Mouse (Mus musculus): ENCODE measurements around the gene Retreg1.
A peak's percentile ranks its signal among the peaks of the same experiment; 100 is the strongest.
"Not testable (repeated sequence)": the region's sequence is repeated elsewhere in the genome, so short reads cannot be mapped to it uniquely, and the experiment has no call there.

The Retreg1 gene

GRCm38 (mm10) chr15:25947383-25947782, 104.4 kb downstream of the Retreg1 start:
- no peak for DNase-seq (ENCODE audit: low spot score)

- DNase-seq (ENCODE audit: low spot score): no peak
Observed at GRCm38 (mm10) chr15:25948257-25949223, 105.6 kb downstream of the Retreg1 start.

DNA sequence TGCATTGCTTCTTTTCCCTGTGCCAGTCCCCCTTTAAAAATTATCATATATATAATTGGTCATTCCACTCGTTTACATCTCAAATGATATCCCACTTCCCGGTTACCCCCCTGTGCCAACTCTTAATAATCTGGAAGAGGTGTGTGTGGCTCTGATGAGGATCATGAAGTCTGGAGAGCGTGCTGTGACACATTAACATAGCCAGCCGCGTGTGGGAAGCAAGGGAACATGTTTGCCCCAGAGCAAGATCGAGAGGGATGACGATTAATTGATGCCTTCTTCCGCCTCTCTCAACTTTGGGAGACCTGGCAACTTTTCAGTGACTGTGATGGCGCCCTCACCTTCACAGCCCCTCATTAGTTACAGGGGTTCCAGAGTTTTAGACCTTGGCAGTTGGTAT, 106.7 kb downstream of the Retreg1 start:
- DNase-seq (ENCODE audit: low spot score): no peak

DNA sequence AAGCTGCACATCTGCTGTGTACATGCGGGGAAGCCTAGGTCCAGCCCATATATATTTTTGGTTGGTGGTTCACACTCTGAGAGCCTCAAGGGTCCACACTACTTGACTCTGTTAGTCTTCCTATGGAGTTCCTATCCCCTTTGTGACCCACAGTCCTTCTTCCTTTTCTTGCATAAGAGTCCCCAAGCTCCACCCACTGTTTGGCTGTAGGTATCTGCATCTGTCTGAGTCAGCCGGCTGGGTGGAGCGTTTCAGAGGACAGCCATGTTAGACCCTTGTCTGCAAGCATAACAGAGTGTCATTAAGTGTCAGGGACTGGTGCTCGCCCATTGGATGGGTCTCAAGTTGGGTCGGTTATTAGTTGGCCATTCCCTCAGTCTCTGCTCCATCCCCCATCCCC, 107.6 kb downstream of the Retreg1 start:
- DNase-seq (ENCODE audit: low spot score): no peak

- no peak for DNase-seq (ENCODE audit: low spot score)
Observed at GRCm38 (mm10) chr15:25951037-25951436, 108.1 kb downstream of the Retreg1 start.

GRCm38 (mm10) chr15:25956001-25956400, 113.0 kb downstream of the Retreg1 start:
- no peak for DNase-seq (ENCODE audit: low spot score)

DNA sequence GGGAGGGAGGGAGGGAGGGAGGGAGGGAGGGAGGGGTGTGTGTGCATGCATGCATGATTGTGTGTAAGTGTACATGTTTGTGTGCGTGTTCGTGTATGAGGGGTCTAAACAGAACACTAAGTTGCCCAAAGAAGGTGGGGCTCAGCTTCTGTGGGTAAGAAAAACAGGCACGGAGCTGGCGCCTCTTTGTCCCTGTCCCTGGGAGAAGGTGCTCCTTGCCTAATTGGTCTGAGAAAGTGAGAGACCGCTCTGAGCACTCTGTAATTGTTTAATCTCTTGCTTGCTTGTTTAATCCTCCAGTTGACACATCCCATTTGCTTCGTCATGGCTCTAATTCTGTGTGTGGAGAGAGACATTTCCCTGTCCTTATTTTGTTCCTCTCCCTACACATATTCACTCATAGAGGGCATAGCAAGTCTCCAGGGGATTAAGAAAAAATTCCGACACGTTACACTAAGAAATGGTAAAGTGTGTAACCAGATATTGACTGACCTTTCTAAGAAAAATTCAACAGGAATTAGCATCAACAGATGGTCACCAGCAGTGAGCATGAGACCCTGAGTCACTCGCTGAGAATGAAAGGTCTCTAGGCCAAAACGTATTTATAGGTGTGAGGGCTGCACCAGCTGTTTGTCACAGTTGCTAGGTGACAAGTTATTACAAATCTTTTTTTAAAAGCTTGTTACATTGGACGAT, 113.6 kb downstream of the Retreg1 start:
- DNase-seq (ENCODE audit: low spot score): no peak

GRCm38 (mm10) chr15:25957651-25958050, 114.7 kb downstream of the Retreg1 start:
- DNase-seq (ENCODE audit: low spot score): no peak

DNA sequence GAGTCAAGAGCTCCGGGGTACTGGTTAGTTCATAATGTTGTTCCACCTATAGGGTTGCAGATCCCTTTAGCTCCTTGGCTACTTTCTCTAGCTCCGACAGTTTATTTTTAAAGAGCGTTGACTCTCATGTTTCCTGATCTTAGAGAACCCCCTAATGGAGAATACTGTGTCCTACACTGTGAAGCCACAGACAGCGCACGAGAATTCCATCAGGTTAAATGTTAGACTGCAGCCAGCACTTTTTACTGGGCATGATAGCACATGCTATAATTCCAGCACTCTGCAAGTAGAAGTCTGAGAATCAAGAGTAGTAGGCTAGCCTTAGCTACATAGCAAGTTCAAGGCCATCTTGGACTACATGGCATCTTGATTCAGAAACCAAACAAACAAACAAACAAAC, 116.4 kb downstream of the Retreg1 start:
- DNase-seq (ENCODE audit: low spot score): no peak

GRCm38 (mm10) chr15:25960231-25960630, 117.3 kb downstream of the Retreg1 start:
- no peak for DNase-seq (ENCODE audit: low spot score)

DNA sequence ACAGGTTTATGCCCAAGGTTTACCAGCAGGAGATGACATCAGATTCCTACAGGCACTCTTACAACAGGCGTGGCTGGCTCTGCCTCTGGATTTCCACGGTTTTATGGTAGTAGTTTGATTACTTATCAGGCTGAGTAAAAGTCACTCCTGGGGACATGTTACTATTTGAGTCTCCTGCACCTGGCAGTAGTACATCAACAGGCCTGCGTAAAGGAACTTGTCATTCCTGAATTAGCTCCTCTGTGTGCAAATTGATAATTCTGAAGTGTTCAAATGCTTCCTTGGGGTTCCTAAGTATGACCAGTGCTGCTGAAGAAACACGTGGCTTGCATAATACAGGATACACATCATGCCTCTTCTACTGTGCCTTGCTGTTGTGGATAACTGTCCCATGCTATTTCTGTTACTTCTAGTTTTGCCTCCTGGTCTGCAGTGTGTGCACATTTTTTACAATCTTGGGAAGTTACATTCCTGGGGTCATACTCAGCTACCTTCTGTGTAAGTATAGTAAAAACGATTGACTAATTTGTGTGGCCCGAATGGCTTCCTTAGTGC, 123.3 kb downstream of the Retreg1 start:
- no peak for DNase-seq (ENCODE audit: low spot score)

GRCm38 (mm10) chr15:25971596-25971995, 128.6 kb downstream of the Retreg1 start:
- DNase-seq (ENCODE audit: low spot score): no peak

GRCm38 (mm10) chr15:25972758-25973157, 129.8 kb downstream of the Retreg1 start:
- no peak for DNase-seq (ENCODE audit: low spot score)

GRCm38 (mm10) chr15:25974352-25974751, 131.4 kb downstream of the Retreg1 start:
- no peak for DNase-seq (ENCODE audit: low spot score)

GRCm38 (mm10) chr15:25975810-25976209, 132.8 kb downstream of the Retreg1 start:
- DNase-seq (ENCODE audit: low spot score): no peak

GRCm38 (mm10) chr15:25983614-25984013, 140.6 kb downstream of the Retreg1 start:
- DNase-seq (ENCODE audit: low spot score): not testable (repeated sequence)

DNA sequence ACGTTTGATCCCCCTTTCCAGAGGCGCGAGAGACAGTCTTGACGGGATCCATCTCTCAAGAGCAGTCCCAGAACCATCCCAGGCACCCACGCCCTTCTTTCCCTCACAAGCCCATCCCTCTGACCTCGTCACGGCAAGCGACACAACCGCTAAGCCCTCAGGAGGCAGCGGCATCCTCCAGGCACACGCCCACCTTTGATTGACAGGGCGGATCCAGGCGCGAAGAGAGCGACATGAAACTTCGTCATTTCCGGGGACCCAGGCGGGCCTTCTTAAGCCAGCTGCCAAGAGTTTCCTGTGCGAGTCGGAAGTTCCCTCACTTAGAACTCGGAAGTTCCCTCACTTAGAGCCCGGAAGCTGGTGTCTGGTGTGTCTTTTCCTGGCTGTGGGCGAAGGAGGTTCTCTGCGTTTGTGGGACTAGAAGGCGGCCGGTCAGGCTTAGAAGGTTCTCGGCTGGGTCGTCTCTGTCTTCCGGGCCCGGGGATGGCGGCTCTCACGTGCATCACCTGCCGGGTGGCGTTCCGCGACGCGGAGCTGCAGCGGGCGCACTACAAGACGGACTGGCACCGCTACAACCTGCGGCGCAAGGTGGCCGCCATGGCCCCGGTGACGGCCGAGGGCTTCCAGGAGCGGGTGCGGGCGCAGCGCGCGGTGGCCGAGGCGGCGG, 141.2 kb downstream of the Retreg1 start, which contains the start of gene Zfp622:
Zfp622 (plus strand) TSS at position 300 of the 667 bp plus-strand sequence.
- peak; percentile 88 for DNase-seq (ENCODE audit: low spot score)

DNA sequence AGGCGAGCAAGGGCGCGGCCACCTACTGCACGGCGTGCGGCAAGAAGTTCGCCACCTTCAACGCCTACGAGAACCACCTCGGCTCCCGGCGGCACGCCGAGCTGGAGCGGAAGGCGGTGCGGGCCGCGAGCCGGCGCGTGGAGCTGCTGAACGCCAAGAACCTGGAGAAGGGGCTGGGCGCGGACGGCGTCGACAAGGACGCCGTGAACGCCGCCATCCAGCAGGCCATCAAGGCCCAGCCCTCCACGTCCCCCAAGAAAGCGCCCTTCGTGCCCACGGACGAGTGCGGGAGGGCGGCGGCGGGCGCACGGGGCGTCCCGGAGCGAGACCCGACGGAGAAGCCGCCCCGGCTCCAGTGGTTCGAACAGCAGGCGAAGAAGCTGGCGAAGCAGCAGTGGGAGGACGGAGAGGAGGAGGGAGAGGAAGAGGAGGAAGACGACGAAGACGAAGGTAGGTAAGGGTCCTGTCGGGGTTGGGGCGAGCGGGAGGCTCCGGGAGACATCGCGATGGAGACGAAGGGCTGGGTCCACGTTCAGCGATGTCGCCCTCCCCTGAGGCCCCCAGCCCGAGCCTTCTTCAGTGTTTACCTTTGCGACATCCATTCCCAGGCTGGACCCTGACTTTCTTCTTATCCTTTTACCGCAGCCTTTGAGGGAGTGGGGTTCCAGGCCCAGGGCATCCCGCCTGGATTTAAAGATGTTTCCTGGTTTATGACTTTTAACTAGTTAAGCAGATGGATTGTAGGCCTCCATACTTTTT, 141.9 kb downstream of the Retreg1 start:
- peak; percentile 9 for DNase-seq (ENCODE audit: low spot score)

- DNase-seq (ENCODE audit: low spot score): peak; percentile 29
Observed at GRCm38 (mm10) chr15:25992992-25993727, 150.2 kb downstream of the Retreg1 start.

GRCm38 (mm10) chr15:25995521-25995920, 152.5 kb downstream of the Retreg1 start:
- DNase-seq (ENCODE audit: low spot score): no peak

GRCm38 (mm10) chr15:25999545-25999944, 156.6 kb downstream of the Retreg1 start:
- DNase-seq (ENCODE audit: low spot score): not testable (repeated sequence)

All from spleen, adult 12 weeks (tissue).